Mouse (Mus musculus): ENCODE measurements at regions not wholly inside any gene's neighbourhood (a gene's known extent, or its start where the extent isn't known, plus 50 kb on each side); places are given as distances from the start of the nearest gene placed in this dataset.

DNA sequence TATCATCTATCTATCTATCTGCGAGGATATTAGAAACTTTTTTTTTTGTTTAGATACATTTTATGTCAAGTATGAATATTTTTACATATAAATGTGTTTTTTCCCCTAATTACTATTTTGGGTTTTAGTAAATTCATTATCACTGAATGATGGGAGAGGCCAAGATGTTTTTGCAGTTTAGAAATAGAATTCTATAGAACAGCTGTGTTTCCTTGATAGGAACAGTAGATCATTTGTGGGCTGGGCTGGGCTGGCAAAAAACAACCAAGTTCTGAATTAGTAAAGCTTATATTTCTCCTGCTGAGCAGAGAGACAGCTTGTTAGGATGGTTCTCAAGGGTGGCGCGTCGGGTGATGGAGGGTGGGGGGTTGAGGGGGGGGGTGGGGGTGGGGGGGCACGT lies 78.2 kb upstream of the Pik3cg start:
- TF ChIP-seq CTCF (conservative IDR thresholded peaks at IDR 0.05 in 1 of 2, IDR thresholded peaks at IDR 0.05 in 1 of 2; ENCODE audit: low read depth in 2 of 2, low read length in 2 of 2) (no peak), POLR2A (IDR thresholded peaks at IDR 0.05; ENCODE audit: low read depth, low read length) (no peak), BHLHE40 (IDR thresholded peaks at IDR 0.05; ENCODE audit: low read depth, low read length) (no peak), MAZ (IDR thresholded peaks at IDR 0.05; ENCODE audit: low read depth, low read length) (no peak), MYC (IDR thresholded peaks at IDR 0.05; ENCODE audit: low read depth, low read length) (no peak), EP300 (IDR thresholded peaks at IDR 0.05; ENCODE audit: low read length) (no peak)

Measured in CH12.LX (cell line).